11 mouse cellular contexts compared by ENCODE assay signal in the genomic region with DNA sequence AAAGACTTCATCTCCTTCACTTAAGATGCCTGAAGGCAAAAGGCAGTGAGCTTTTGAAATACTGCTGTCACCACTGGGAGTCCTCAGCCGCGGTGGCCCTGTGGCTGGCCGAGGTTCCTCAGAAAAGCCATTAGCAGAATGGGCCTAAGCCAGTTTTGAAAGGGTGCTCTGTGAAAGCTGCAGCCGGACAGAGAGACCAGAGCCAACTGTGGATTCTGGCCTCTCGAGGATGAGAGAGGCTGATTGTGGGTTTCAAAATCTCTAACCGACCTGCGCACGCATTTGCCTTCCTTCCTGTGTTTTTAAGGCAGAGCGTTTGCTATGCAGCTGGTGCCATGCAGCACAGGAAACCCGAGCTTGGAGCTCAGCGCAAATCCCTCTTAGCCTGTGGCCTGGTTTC. TPM values are rescaled to one million over a fixed set of nuclear protein-coding genes. Genes with fewer than 3 reads are reported as not detected.
A peak's percentile ranks its signal among the peaks of the same experiment; 100 is the strongest.
DNase-seq lines count a peak whose midpoint lies in the region; ATAC-seq and TF ChIP-seq lines count a peak whose summit lies in the region.
"Had no signal": no experiment of that assay in that cellular context is flagged by ENCODE, and none has a peak within 500 bp of the region (broad histone marks: within the 10 kb centered on the region; RNA-seq: fewer than 3 reads in every experiment).

No protein-coding gene starts in this region.

- ATAC-seq in midbrain, postnatal 0 days (ENCODE audit: low FRiP score) = no peak
- peak; percentile 30 for ATAC-seq in inflammation-experienced regulatory T-cells, adult 6 months
- ATAC-seq: forebrain, embryonic 14.5 days had no signal

- H3K9ac ChIP-seq in midbrain, postnatal 0 days (replicated peaks; ENCODE audit: low read length, poor library complexity, severe bottlenecking) = no peak overlapping the region
- H3K9ac ChIP-seq: hindbrain, embryonic 15.5 days; liver, embryonic 13.5 days had no signal

- intact Hi-C loops in left cerebral cortex, postnatal 10 days (cut with DNase I) = no loop called here

- H3K4me3 ChIP-seq in heart, embryonic 10.5 days = no peak overlapping the region
- no peak overlapping the region for H3K4me3 ChIP-seq in midbrain, embryonic 10.5 days
- no peak overlapping the region for H3K4me3 ChIP-seq in midbrain, postnatal 0 days (ENCODE audit: low read depth, low read length)
- H3K4me3 ChIP-seq: hindbrain, embryonic 15.5 days; liver, embryonic 13.5 days had no signal

- H3K4me2 ChIP-seq in midbrain, postnatal 0 days (ENCODE audit: low read depth, low read length, poor library complexity, severe bottlenecking) = no peak overlapping the region
- H3K4me2 ChIP-seq: hindbrain, embryonic 15.5 days; liver, embryonic 13.5 days had no signal

- peak overlapping the region; percentile 36; the same call in 1 of the 2 replicates for H3K27ac ChIP-seq in heart, embryonic 10.5 days
- 0 out of 2 replicates have a peak overlapping the region, but pooled peaks have one; percentile 9 for H3K27ac ChIP-seq in midbrain, embryonic 10.5 days (replicated peaks)
- H3K27ac ChIP-seq in midbrain, postnatal 0 days (ENCODE audit: low read depth, low read length) = no peak overlapping the region
- H3K27ac ChIP-seq: hindbrain, embryonic 15.5 days had no signal

- no peaks in the 10 kb centered on the region for H3K27me3 ChIP-seq in heart, embryonic 10.5 days (ENCODE audit: insufficient read depth, poor library complexity, severe bottlenecking)
- H3K27me3 ChIP-seq in midbrain, embryonic 10.5 days (ENCODE audit: low read depth, poor library complexity, severe bottlenecking) = no peaks in the 10 kb centered on the region
- no peaks in the 10 kb centered on the region for H3K27me3 ChIP-seq in midbrain, postnatal 0 days (ENCODE audit: insufficient read depth, low read length)
- H3K27me3 ChIP-seq: hindbrain, embryonic 15.5 days; liver, embryonic 13.5 days had no signal

- H3K9me3 ChIP-seq in heart, embryonic 10.5 days = no peaks in the 10 kb centered on the region
- H3K9me3 ChIP-seq in midbrain, embryonic 10.5 days (replicated peaks) = no peaks in the 10 kb centered on the region
- no peaks in the 10 kb centered on the region for H3K9me3 ChIP-seq in midbrain, postnatal 0 days (ENCODE audit: low read length)
- H3K9me3 ChIP-seq: hindbrain, embryonic 15.5 days; liver, embryonic 13.5 days had no signal

- no peak for DNase-seq in heart, embryonic 10.5 days (ENCODE audit: low spot score)
- DNase-seq in heart, postnatal 4 days = no peak
- DNase-seq in midbrain, embryonic 10.5 days (ENCODE audit: low spot score) = no peak
- DNase-seq in midbrain, postnatal 0 days (ENCODE audit: low spot score) = no peak
- peak; percentile 76 to 77 for DNase-seq in thymus, postnatal 10 days (ENCODE audit: low spot score in 2 of 2)
- DNase-seq in left cerebral cortex, postnatal 10 days (ENCODE audit: extremely low spot score in 1 of 2, low spot score in 2 of 2) = no peak
- DNase-seq in MN1 (ENCODE audit: low spot score) = no peak
- DNase-seq: liver, embryonic 13.5 days had no signal

- H3K4me1 ChIP-seq in heart, embryonic 10.5 days = peaks cover 98% of the 10 kb centered on the region
- H3K4me1 ChIP-seq in midbrain, embryonic 10.5 days = peaks cover 90% of the 10 kb centered on the region
- no peaks in the 10 kb centered on the region for H3K4me1 ChIP-seq in midbrain, postnatal 0 days (ENCODE audit: insufficient read depth, low read length)

- peaks cover 14% of the 10 kb centered on the region for H3K36me3 ChIP-seq in heart, embryonic 10.5 days
- peaks cover 35% of the 10 kb centered on the region for H3K36me3 ChIP-seq in midbrain, embryonic 10.5 days
- no peaks in the 10 kb centered on the region for H3K36me3 ChIP-seq in midbrain, postnatal 0 days (ENCODE audit: insufficient read depth, low read length)
- H3K36me3 ChIP-seq: hindbrain, embryonic 15.5 days had no signal

- WGBS in heart, embryonic 10.5 days = 67% methylated on average over 11 of the region's 11 CpGs
- WGBS in midbrain, embryonic 10.5 days = 82% methylated on average over 11 of the region's 11 CpGs
- 72% methylated on average over 11 of the region's 11 CpGs for WGBS in midbrain, postnatal 0 days

- TF ChIP-seq CTCF in midbrain, postnatal 0 days (IDR thresholded peaks at IDR 0.05) = no peak

RNA-seq across cellular contexts. Expression of gene Smad3, which starts 19.0 kb away (rescaled TPM):
- polyA plus RNA-seq in heart, embryonic 10.5 days (2016; fragmentation: Nextera tagmentation; extraction: Ambion mirVana) = 15.2 and 20.0 TPM in 2 replicates
- total RNA-seq in heart, postnatal 4 days (2021) = 10 to 100 TPM; 20.7 to 20.9 TPM
- 21.7 and 22.5 TPM in 2 replicates for polyA plus RNA-seq in midbrain, embryonic 10.5 days (2016; fragmentation: Nextera tagmentation; extraction: Ambion mirVana)
- total RNA-seq in midbrain, postnatal 0 days (2014; rRNA removed) = 13.2 and 20.6 TPM in 2 replicates
- polyA plus RNA-seq in midbrain, postnatal 0 days (2015; fragmentation: Nextera tagmentation; extraction: Ambion mirVana) = 4.0 TPM in 2 replicates
- 10 to 100 TPM; 16.5 to 24.6 (median 16.8) TPM for polyA plus RNA-seq in inflammation-experienced regulatory T-cells, adult 6 months (2017; shearing (Covaris generic))
- total RNA-seq in left cerebral cortex, postnatal 10 days (2021) = 10 to 100 TPM; 15.4 to 15.6 TPM

Comparison
In these comparisons a context has a peak if more than half of its experiments do, and no peak if none do; other contexts are left out.
1. DNase-seq: peak in thymus, postnatal 10 days (2 of 2); none in heart, embryonic 10.5 days (single experiment), heart, postnatal 4 days (single experiment), midbrain, embryonic 10.5 days (single experiment), midbrain, postnatal 0 days (single experiment), left cerebral cortex, postnatal 10 days (0 of 2) and MN1 (single experiment).